Mouse (Mus musculus): Measurements from ENCODE around the gene Olfr328. TPM values are rescaled to one million over a fixed set of nuclear protein-coding genes. Genes with fewer than 3 reads are reported as not detected.
"Not testable (repeated sequence)": the region's sequence is repeated elsewhere in the genome, so short reads cannot be mapped to it uniquely, and the experiment has no call there.

Olfr328 gene
- total and polyA plus RNA-seq, 2 experiments from 2014 or later = not detected

- DNase-seq (ENCODE audit: low spot score) (peak; percentile 27), ATAC-seq (no peak)
- H3K4me2 ChIP-seq (ENCODE audit: low read depth, low read length) = no peak overlapping the region
- H3K36me3 ChIP-seq (ENCODE audit: insufficient read depth, low read length) = no peaks in the 10 kb centered on the region
- H3K9me3 ChIP-seq (ENCODE audit: low read length) = no peaks in the 10 kb centered on the region
- no peaks in the 10 kb centered on the region for H3K4me1 ChIP-seq (ENCODE audit: insufficient read depth, low read length)
- WGBS = 43% methylated on average over 3 of the region's 3 CpGs
- H3K9ac ChIP-seq (replicated peaks; ENCODE audit: low read length) = no peak overlapping the region
- no peaks in the 10 kb centered on the region for H3K27me3 ChIP-seq (ENCODE audit: insufficient read depth, low read length)
- TF ChIP-seq CTCF (IDR thresholded peaks at IDR 0.05; ENCODE audit: low read depth) = no peak
- no peak overlapping the region for H3K27ac ChIP-seq
- no peak overlapping the region for H3K4me3 ChIP-seq (ENCODE audit: low read length)
Measured at GRCm38 (mm10) chr11:58588620-58589250, 33.3 kb upstream of the Olfr328 start.

- peak; percentile 85 for TF ChIP-seq CTCF (IDR thresholded peaks at IDR 0.05; ENCODE audit: low read depth)
- peak; percentile 47 for DNase-seq (ENCODE audit: low spot score)
- no peaks in the 10 kb centered on the region for H3K9me3 ChIP-seq (ENCODE audit: low read length)
- H3K4me3 ChIP-seq (ENCODE audit: low read length) = no peak overlapping the region
- 66% methylated on average over 7 of the region's 7 CpGs for WGBS
- no peak overlapping the region for H3K27ac ChIP-seq
- no peaks in the 10 kb centered on the region for H3K36me3 ChIP-seq (ENCODE audit: insufficient read depth, low read length)
- H3K9ac ChIP-seq (replicated peaks; ENCODE audit: low read length) = no peak overlapping the region
- H3K4me1 ChIP-seq (ENCODE audit: insufficient read depth, low read length) = no peaks in the 10 kb centered on the region
- H3K4me2 ChIP-seq (ENCODE audit: low read depth, low read length) = no peak overlapping the region
- ATAC-seq = no peak
- H3K27me3 ChIP-seq (ENCODE audit: insufficient read depth, low read length) = no peaks in the 10 kb centered on the region
Measured at GRCm38 (mm10) chr11:58587898-58588348, 32.5 kb upstream of the Olfr328 start.

- H3K27ac ChIP-seq = no peak overlapping the region
- no peak overlapping the region for H3K4me3 ChIP-seq (ENCODE audit: low read length)
- peak; percentile 55 for DNase-seq (ENCODE audit: low spot score)
- no peaks in the 10 kb centered on the region for H3K36me3 ChIP-seq (ENCODE audit: insufficient read depth, low read length)
- no peaks in the 10 kb centered on the region for H3K27me3 ChIP-seq (ENCODE audit: insufficient read depth, low read length)
- no peak for TF ChIP-seq CTCF (IDR thresholded peaks at IDR 0.05; ENCODE audit: low read depth)
- no peaks in the 10 kb centered on the region for H3K4me1 ChIP-seq (ENCODE audit: insufficient read depth, low read length)
- no peak overlapping the region for H3K9ac ChIP-seq (replicated peaks; ENCODE audit: low read length)
- WGBS = 55% methylated on average over 8 of the region's 8 CpGs
- ATAC-seq = no peak
- no peaks in the 10 kb centered on the region for H3K9me3 ChIP-seq (ENCODE audit: low read length)
- H3K4me2 ChIP-seq (ENCODE audit: low read depth, low read length) = no peak overlapping the region
Measured at GRCm38 (mm10) chr11:58578636-58579035, 23.2 kb upstream of the Olfr328 start.

DNA sequence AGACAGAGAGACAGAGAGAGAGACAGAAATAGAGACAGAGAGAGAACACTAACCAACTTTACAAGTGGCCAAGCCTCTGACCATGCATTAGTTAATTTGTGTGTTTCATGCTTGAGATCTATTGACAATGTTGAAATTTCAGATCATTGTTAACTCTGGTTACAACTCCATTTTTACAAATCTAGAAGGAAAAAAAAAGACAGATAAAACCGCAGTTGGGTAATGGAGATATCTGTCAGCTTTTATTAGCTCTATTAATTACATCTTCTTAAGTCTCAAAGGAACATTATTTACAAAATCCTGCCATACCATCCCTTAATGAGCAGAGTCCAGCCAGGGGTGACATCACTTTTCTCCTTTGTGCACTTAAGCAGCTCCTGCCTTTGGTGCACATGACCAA, 22.0 kb upstream of the Olfr328 start, which contains the start of gene Olfr325:
TSS of gene Olfr325 (plus strand) at position 301 of the 400 bp plus-strand sequence.
- Histone ChIP-seq H3K27me3 (ENCODE audit: insufficient read depth, low read length) (no peaks in the 10 kb centered on the region), H3K27ac (no peak within 1 kb of the TSS), H3K4me2 (ENCODE audit: low read depth, low read length) (no peak within 1 kb of the TSS), H3K4me1 (ENCODE audit: insufficient read depth, low read length) (no peaks in the 10 kb centered on the region), H3K9ac (replicated peaks; ENCODE audit: low read length) (no peak within 1 kb of the TSS), H3K9me3 (ENCODE audit: low read length) (no peaks in the 10 kb centered on the region), H3K4me3 (ENCODE audit: low read length) (no peak within 1 kb of the TSS), H3K36me3 (ENCODE audit: insufficient read depth, low read length) (no peaks in the 10 kb centered on the region)
- TF ChIP-seq CTCF (IDR thresholded peaks at IDR 0.05; ENCODE audit: low read depth) = no peak
- no peak for ATAC-seq
- no peak for DNase-seq (ENCODE audit: low spot score)
- 79% methylated on average over 1 of the region's 1 CpGs for WGBS

DNA sequence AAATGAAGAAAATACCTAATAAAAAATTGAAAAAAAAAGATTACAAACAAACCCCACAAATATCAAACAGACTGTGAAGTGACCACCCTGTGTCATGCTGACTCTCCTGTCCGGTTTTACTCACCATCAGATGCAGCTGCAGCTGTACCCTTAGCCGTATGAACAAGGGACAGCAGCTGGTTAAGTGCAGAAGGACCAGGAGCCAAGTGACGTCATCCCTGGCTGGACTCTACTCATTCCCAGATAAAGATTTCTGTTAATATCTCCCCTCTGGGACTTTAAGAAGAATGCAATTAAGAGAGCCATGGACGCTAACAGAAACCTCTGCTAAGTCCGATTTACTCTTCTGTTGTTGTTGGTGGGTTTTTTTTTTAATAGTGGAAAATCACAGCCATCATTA, 15.0 kb upstream of the Olfr328 start, which contains the start of gene Olfr224:
TSS of gene Olfr224 (minus strand) at position 149 of the 400 bp plus-strand sequence.
- Histone ChIP-seq H3K4me2 (ENCODE audit: low read depth, low read length) (no peak within 1 kb of the TSS), H3K9me3 (ENCODE audit: low read length) (no peaks in the 10 kb centered on the region), H3K27ac (no peak within 1 kb of the TSS), H3K4me1 (ENCODE audit: insufficient read depth, low read length) (no peaks in the 10 kb centered on the region), H3K4me3 (ENCODE audit: low read length) (no peak within 1 kb of the TSS), H3K9ac (replicated peaks; ENCODE audit: low read length) (no peak within 1 kb of the TSS), H3K36me3 (ENCODE audit: insufficient read depth, low read length) (no peaks in the 10 kb centered on the region), H3K27me3 (ENCODE audit: insufficient read depth, low read length) (no peaks in the 10 kb centered on the region)
- TF ChIP-seq CTCF (IDR thresholded peaks at IDR 0.05; ENCODE audit: low read depth) = no peak
- no peak for DNase-seq (ENCODE audit: low spot score)
- ATAC-seq = no peak
- WGBS = 70% methylated on average over 5 of the region's 5 CpGs

DNA sequence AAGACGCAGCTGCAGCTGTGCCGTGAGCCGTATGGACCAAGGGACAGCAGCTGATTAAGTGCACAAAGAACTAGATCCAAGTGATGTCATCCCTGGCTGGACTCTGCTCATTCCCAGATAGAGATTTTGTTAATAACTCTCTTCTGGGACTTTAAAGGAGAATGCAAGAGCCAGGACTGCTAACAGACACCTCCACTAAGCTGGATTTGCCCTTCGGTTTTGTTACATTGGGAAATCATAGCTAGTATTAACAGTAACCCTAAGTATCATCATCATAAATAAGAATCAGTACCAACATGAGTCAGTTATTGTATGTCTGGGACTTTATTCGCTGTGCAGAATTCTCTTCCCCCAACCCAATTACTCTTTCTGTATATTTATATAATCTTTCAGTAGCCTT, 9.1 kb downstream of the Olfr328 start, which contains the start of gene Olfr329-ps:
TSS of gene Olfr329-ps (minus strand) at position 101 of the 400 bp plus-strand sequence.
- Histone ChIP-seq H3K4me1 (ENCODE audit: insufficient read depth, low read length) (no peaks in the 10 kb centered on the region), H3K9ac (replicated peaks; ENCODE audit: low read length) (no peak within 1 kb of the TSS), H3K36me3 (ENCODE audit: insufficient read depth, low read length) (no peaks in the 10 kb centered on the region), H3K27ac (no peak within 1 kb of the TSS), H3K4me3 (ENCODE audit: low read length) (no peak within 1 kb of the TSS), H3K4me2 (ENCODE audit: low read depth, low read length) (no peak within 1 kb of the TSS), H3K27me3 (ENCODE audit: insufficient read depth, low read length) (no peaks in the 10 kb centered on the region), H3K9me3 (ENCODE audit: low read length) (no peaks in the 10 kb centered on the region)
- WGBS = 83% methylated on average over 5 of the region's 5 CpGs
- no peak for TF ChIP-seq CTCF (IDR thresholded peaks at IDR 0.05; ENCODE audit: low read depth)
- no peak for ATAC-seq
- DNase-seq (ENCODE audit: low spot score) = no peak

DNA sequence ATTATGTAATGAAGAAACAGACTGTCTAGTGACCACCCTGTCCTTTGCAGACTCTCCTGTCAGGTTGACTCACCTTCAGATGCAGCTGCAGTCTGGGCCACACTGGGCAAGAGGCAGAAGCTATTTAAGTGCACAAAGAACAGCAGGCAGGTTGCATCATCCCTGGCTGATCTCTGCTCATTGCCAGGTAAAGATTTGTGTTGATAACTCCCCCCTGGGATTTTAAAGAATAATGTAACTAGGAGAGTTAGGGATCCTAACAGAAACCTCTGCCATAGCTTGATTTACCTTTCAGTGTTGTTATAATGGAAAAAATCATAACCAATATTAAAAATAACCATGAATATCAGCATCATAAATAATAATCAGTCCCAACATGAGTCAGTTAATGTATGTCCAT, 20.7 kb downstream of the Olfr328 start, which contains the start of gene Olfr330:
TSS of gene Olfr330 (minus strand) at position 101 of the 400 bp plus-strand sequence.
- not testable (repeated sequence) for H3K4me3 ChIP-seq (ENCODE audit: low read length); DNase-seq (ENCODE audit: low spot score); H3K27ac ChIP-seq; H3K27me3 ChIP-seq (ENCODE audit: insufficient read depth, low read length); H3K9me3 ChIP-seq (ENCODE audit: low read length); H3K4me2 ChIP-seq (ENCODE audit: low read depth, low read length); H3K36me3 ChIP-seq (ENCODE audit: insufficient read depth, low read length); H3K9ac ChIP-seq (replicated peaks; ENCODE audit: low read length); ATAC-seq; H3K4me1 ChIP-seq (ENCODE audit: insufficient read depth, low read length)

GRCm38 (mm10) chr11:58519756-58520155, 35.7 kb downstream of the Olfr328 start:
- not testable (repeated sequence) for H3K9ac ChIP-seq (replicated peaks; ENCODE audit: low read length); H3K27me3 ChIP-seq (ENCODE audit: insufficient read depth, low read length); H3K4me2 ChIP-seq (ENCODE audit: low read depth, low read length); ATAC-seq; H3K9me3 ChIP-seq (ENCODE audit: low read length); H3K36me3 ChIP-seq (ENCODE audit: insufficient read depth, low read length); H3K27ac ChIP-seq; DNase-seq (ENCODE audit: low spot score); H3K4me3 ChIP-seq (ENCODE audit: low read length); H3K4me1 ChIP-seq (ENCODE audit: insufficient read depth, low read length)
- 94% methylated on average over 7 of the region's 9 CpGs for WGBS

DNA sequence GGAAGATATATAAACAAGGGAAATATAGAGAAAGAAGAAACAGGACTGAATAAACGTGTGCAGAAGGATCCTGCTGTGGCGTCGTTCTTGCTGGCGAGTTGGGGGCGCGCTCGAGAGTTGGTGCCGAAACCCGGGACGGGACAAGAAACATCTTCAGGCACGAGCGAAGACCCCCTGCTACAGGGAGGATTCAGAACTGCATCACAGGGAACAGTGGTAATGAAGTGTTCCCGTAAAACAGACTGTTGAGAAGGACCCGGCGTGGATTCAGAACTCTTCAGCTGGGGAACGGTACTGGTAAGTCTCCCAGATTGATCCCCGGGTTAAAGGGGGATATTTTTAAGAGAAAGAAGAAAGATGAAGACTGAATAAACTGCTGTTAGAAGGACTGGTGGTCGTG, 36.5 kb downstream of the Olfr328 start:
- not testable (repeated sequence) for ATAC-seq; H3K36me3 ChIP-seq (ENCODE audit: insufficient read depth, low read length); H3K27me3 ChIP-seq (ENCODE audit: insufficient read depth, low read length); H3K4me2 ChIP-seq (ENCODE audit: low read depth, low read length); H3K4me3 ChIP-seq (ENCODE audit: low read length); DNase-seq (ENCODE audit: low spot score); H3K27ac ChIP-seq; H3K9me3 ChIP-seq (ENCODE audit: low read length); H3K4me1 ChIP-seq (ENCODE audit: insufficient read depth, low read length); H3K9ac ChIP-seq (replicated peaks; ENCODE audit: low read length)
- 96% methylated on average over 17 of the region's 18 CpGs for WGBS

DNA sequence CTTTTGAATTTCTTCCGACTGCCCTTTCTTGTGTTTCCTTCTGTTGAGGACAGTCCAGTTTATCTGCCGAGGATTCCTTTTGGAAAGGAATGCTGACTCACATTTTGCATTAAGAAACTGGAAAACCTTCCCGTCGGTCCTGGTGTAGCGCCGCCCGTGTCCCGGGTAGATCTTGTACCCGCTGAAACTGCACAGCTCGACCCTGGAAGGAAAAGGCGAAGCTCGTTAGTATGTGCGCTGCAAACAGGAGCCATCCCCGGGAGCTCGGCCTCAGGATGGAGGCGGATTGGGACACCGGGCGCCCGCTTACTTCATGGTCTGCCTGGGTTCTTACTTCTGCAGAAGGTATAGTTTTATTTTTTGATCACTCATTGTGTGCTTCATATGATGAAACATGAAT, 46.4 kb downstream of the Olfr328 start:
- not testable (repeated sequence) for ATAC-seq; H3K9me3 ChIP-seq (ENCODE audit: low read length); H3K27ac ChIP-seq; H3K9ac ChIP-seq (replicated peaks; ENCODE audit: low read length); H3K27me3 ChIP-seq (ENCODE audit: insufficient read depth, low read length); H3K4me2 ChIP-seq (ENCODE audit: low read depth, low read length); H3K36me3 ChIP-seq (ENCODE audit: insufficient read depth, low read length); DNase-seq (ENCODE audit: low spot score); H3K4me1 ChIP-seq (ENCODE audit: insufficient read depth, low read length); H3K4me3 ChIP-seq (ENCODE audit: low read length)
- 91% methylated on average over 19 of the region's 19 CpGs for WGBS
